Mouse (Mus musculus): ENCODE data around the gene Dhx9. TPM values are rescaled to one million over a fixed set of nuclear protein-coding genes. Genes with fewer than 3 reads are reported as not detected.
"Not testable (repeated sequence)": the region's sequence is repeated elsewhere in the genome, so short reads cannot be mapped to it uniquely, and the experiment has no call there.

Gene Dhx9
- polyA plus RNA-seq, 1 experiment, result 47.2 TPM

DNA sequence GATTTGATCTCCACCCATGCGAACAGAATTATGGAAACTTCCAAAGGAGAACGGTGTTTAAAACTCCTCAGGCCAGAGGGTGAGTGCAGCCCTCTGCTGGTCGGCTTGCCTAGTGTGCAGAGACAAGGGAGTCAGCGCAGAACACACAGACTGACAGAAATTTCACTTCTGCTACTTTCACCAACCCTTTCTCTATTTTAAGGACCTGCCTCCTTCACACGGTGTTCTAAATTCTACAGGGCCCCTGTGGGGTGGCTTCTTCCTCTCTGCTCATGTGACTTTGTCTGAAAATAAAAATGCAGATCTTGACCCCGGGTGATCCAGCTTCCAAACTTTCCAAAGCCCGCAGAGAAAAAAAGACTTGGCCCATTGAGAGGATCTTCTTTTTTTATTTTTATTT, 1.7 kb upstream of the Dhx9 start:
- TF ChIP-seq CTCF (IDR thresholded peaks at IDR 0.05; ENCODE audit: extremely low read depth, insufficient read depth, low read length) (no peak), POLR2A (IDR thresholded peaks at IDR 0.05; ENCODE audit: extremely low read depth, insufficient read depth, low read length) (no peak)
- no peak overlapping the region for H3K4me3 ChIP-seq (ENCODE audit: insufficient read depth, low read length)
- H3K27ac ChIP-seq (ENCODE audit: insufficient read depth, low read length), result no peak overlapping the region
- H3K4me1 ChIP-seq (ENCODE audit: control insufficient read depth, insufficient read depth, low read length), result 0 out of 2 replicates have a peak, but pooled peaks cover 2% of the 10 kb centered on the region

DNA sequence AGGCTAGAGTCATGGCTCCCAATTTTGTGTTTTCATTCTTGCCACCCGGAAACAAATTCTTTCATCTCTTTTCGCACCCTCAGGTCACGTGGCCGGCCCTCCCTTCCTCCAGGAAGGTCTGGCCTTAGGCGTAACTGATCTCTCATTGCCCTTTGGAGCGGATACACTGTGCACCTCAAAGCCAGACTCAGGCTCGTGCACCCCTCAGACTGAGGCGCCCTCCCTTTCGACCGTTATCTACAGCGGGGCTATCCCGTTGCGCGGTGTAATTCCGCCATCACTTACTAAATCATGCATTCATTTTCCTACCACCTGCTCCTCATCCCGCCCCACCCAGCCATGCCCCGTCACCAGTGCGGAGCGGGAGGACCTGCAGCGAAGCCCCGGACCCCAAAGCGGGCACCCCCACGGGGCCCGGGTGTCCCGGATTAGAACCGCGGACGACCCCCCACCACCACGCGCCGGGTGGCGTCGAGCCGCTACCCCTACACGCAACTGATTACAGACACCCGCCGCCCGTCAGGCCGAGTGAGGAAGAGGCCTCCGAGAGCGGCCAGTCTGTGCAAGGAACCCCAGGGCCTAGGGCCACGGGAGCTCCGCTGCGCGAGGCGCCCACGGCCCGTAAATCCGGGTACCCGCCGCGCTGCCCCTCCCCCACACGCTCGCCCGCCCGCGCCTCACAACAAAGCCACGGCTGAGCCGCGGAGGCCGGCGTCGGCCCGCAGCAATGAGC, 527 bp downstream of the Dhx9 start:
- Histone ChIP-seq H3K4me3 (ENCODE audit: insufficient read depth, low read length) (peak overlapping the region; percentile 99), H3K27ac (ENCODE audit: insufficient read depth, low read length) (0 out of 2 replicates have a peak overlapping the region, but pooled peaks have one; percentile 55)
- TF ChIP-seq CTCF (IDR thresholded peaks at IDR 0.05; ENCODE audit: extremely low read depth, insufficient read depth, low read length) (no peak), POLR2A (IDR thresholded peaks at IDR 0.05; ENCODE audit: extremely low read depth, insufficient read depth, low read length) (no peak)

DNA sequence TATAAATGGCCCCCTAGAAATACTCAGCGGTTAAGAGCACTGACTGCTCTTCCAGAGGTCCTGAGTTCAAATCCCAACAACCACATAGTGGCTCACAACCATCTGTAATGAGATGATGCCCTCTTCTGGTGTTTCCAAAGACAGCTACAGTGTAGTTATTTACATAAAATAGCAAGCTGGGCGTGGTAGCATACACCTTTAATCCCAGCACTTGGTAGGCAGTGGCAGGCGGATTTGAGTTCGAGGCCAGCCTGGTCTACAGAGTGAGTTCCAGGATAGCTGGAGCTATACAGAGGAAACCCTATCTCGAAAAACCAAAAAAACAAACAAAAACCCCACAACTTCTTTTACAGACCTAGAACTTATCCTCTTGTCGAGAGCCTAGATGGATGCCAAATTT, 1.3 kb downstream of the Dhx9 start:
- H3K4me3 ChIP-seq (ENCODE audit: insufficient read depth, low read length), result peak overlapping the region; percentile 99
- not testable (repeated sequence) for H3K4me1 ChIP-seq (ENCODE audit: control insufficient read depth, insufficient read depth, low read length); H3K27ac ChIP-seq (ENCODE audit: insufficient read depth, low read length)

More for the DNA sequence above, 527 bp downstream of the Dhx9 start:
- H3K4me1 ChIP-seq (ENCODE audit: control insufficient read depth, insufficient read depth, low read length), result 0 out of 2 replicates have a peak, but pooled peaks cover 2% of the 10 kb centered on the region

DNA sequence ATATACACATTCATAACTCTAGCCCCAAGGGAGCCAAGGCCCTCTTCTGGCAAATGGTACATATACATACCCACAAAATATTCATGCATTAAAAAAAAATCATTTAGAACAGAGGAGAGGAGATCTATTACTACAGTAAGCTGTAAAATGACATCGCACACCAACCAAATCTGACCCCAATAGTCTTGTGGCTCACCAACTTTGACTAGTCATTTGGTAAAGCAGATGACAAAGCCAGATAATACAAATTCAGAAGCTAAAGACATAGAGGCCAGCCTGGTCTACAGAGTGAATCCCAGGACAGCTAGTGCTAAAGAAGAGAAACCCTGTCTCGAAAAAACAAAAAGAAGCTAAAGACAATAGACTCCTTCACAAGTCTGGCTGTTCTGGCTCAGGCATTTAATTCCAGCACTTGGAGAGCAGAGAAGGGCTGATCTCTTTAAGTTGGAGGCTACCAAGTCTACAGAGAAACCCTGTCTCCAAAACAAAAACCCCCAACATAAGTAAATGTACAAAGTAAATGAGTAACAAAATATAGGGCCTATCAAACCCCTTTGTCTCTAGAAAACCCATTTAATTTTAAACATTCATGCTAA, 2.2 kb downstream of the Dhx9 start:
- TF ChIP-seq CTCF (IDR thresholded peaks at IDR 0.05; ENCODE audit: extremely low read depth, insufficient read depth, low read length) (no peak), POLR2A (IDR thresholded peaks at IDR 0.05; ENCODE audit: extremely low read depth, insufficient read depth, low read length) (no peak)
- Histone ChIP-seq H3K4me3 (ENCODE audit: insufficient read depth, low read length) (peak overlapping the region; percentile 19; the same call in 1 of the 2 replicates), H3K27ac (ENCODE audit: insufficient read depth, low read length) (no peak overlapping the region), H3K4me1 (ENCODE audit: control insufficient read depth, insufficient read depth, low read length) (0 out of 2 replicates have a peak, but pooled peaks cover 2% of the 10 kb centered on the region)

DNA sequence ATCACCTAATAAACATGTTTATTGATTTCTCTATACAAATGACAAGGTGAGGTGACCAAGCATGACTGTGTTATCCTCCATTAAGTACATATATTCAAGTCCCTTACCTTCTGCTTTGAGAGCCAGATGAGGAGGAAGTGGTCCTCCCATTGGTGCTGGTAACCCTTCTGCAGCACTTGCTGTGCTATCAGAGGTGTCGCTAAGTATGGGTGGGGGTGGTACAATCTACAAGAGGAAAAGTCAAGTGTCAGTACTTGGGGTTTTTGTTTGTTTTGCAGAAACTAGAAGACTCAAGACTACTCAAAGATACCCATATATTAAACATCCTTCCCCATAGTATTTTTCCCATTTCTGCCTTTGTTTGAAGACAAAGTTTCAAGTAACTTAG, 6.4 kb downstream of the Dhx9 start:
- TF ChIP-seq POLR2A (IDR thresholded peaks at IDR 0.05; ENCODE audit: extremely low read depth, insufficient read depth, low read length) (no peak), CTCF (IDR thresholded peaks at IDR 0.05; ENCODE audit: extremely low read depth, insufficient read depth, low read length) (no peak)
- no peak overlapping the region for H3K27ac ChIP-seq (ENCODE audit: insufficient read depth, low read length)
- H3K4me1 ChIP-seq (ENCODE audit: control insufficient read depth, insufficient read depth, low read length), result 0 out of 2 replicates have a peak, but pooled peaks cover 2% of the 10 kb centered on the region
- H3K4me3 ChIP-seq (ENCODE audit: insufficient read depth, low read length), result no peak overlapping the region

DNA sequence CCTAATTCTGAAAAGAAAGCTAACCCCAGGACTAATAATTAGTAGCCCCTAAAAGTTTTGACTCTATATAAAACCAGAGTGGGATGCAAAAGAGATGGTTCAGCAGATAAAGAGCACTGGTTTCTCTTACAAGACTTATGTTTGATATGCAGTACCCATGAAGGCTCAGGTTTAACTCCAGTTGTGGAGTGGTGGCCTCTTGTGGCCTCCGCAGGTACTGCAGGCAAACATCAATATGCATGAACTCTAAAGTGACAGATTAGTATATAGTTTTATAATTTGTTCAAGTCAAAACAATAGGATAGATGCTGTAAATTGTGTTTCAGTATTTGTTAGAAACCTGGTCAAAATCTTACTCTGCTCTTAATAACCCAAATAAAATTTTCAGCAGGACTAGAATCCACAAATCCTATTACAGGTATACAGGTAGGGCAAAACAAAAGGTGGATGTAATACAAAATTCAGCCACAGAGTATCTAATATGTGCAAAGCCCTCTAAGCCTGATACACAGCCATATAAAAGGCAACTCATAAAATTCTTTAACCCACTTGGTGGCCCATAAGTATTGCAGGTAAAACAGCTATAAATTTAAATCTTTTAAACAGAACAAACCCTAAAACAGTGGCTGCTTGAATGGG, 7.0 kb downstream of the Dhx9 start:
- no peak overlapping the region for H3K27ac ChIP-seq (ENCODE audit: insufficient read depth, low read length)
- TF ChIP-seq CTCF (IDR thresholded peaks at IDR 0.05; ENCODE audit: extremely low read depth, insufficient read depth, low read length) (peak; percentile 68), POLR2A (IDR thresholded peaks at IDR 0.05; ENCODE audit: extremely low read depth, insufficient read depth, low read length) (no peak)
- H3K4me1 ChIP-seq (ENCODE audit: control insufficient read depth, insufficient read depth, low read length), result 0 out of 2 replicates have a peak, but pooled peaks cover 2% of the 10 kb centered on the region
- H3K4me3 ChIP-seq (ENCODE audit: insufficient read depth, low read length), result no peak overlapping the region

DNA sequence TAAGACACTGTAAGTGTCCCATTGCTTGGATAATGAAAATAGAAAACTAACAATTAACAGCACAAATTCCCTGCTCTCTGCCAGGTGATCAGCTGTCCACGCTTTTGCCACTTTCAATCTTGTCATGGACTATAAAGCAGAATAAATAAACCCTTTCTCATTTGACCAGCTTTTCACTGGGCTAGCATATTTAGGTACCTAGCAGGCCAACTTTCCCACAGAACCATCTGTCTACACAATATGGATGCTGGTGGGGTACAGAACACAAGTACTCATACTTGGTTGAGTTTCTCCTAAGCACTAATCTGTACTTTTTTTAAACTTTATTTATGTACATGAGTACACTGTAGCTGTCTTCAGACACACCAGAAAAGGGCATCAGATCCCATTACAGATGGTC, 8.2 kb downstream of the Dhx9 start:
- no peaks in the 10 kb centered on the region for H3K4me1 ChIP-seq (ENCODE audit: control insufficient read depth, insufficient read depth, low read length)
- TF ChIP-seq POLR2A (IDR thresholded peaks at IDR 0.05; ENCODE audit: extremely low read depth, insufficient read depth, low read length), result no peak
- no peak overlapping the region for H3K27ac ChIP-seq (ENCODE audit: insufficient read depth, low read length)
- H3K4me3 ChIP-seq (ENCODE audit: insufficient read depth, low read length), result no peak overlapping the region

DNA sequence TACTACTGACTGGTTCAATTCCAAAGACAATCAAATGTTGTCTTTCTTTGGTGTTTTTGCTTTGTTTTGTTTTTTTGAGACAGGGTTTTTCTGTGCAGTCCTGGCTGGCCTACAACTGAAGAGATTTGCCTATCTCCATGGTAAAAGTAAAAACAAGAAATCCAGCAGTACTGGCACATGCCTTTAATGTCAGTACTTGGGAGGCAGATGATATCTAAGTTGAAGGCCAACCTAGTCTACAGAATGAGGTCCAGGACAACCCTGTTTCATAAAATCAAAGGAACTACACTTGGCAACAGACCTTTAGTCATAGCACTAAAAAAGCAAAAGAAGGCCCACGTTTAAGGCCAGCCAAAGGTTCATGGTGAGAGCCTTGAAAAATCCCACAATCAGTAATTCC, 25.7 kb downstream of the Dhx9 start:
- Histone ChIP-seq H3K27ac (ENCODE audit: insufficient read depth, low read length) (no peak overlapping the region), H3K4me1 (ENCODE audit: control insufficient read depth, insufficient read depth, low read length) (no peaks in the 10 kb centered on the region), H3K4me3 (ENCODE audit: insufficient read depth, low read length) (no peak overlapping the region)
- TF ChIP-seq CTCF (IDR thresholded peaks at IDR 0.05; ENCODE audit: extremely low read depth, insufficient read depth, low read length), result no peak
- no peak for TF ChIP-seq POLR2A (IDR thresholded peaks at IDR 0.05; ENCODE audit: extremely low read depth, insufficient read depth, low read length)

DNA sequence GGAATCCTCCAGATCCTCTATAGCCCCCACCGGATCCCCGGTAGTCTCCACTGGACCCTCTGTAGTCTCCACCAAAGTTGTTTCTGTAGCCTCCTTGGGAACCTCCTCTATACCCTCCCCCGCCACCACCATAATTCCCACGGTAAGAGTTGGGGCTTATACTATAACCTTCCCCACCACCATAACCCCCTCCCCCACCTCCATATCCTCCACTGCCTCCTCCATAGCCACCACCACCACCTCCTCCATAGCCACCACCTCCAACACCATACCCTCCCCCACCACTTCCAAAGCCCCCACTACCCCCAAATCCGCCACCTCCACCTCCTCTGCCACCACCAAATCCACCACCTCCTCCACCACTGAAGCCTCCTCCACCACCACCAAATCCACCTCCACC, 31.3 kb downstream of the Dhx9 start:
- TF ChIP-seq CTCF (IDR thresholded peaks at IDR 0.05; ENCODE audit: extremely low read depth, insufficient read depth, low read length), result no peak
- TF ChIP-seq POLR2A (IDR thresholded peaks at IDR 0.05; ENCODE audit: extremely low read depth, insufficient read depth, low read length), result no peak
- Histone ChIP-seq H3K4me3 (ENCODE audit: insufficient read depth, low read length) (no peak overlapping the region), H3K27ac (ENCODE audit: insufficient read depth, low read length) (no peak overlapping the region), H3K4me1 (ENCODE audit: control insufficient read depth, insufficient read depth, low read length) (no peaks in the 10 kb centered on the region)

DNA sequence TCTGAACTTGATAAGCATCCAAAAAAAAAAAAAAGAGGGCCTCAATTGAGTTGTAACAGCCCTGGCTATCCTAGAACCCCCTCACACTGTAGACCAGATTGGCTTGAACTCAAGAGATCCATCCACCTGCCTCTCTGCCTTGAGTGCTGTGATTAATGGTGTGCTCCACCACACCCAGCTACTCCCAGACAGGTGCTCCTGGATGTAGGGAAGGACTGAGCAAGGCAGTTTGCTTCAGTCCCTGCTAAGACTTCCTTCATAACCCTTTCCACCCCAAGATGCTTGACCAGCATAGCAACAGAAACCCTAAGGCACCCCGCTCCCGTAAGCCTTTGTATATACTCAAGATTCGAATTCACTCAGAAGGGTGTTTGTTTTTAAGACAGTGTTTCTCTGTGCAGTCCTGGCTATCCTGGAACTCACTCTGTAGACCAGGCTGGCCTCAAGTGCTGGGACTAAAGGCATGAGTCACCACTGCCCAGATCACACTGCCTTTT, 34.3 kb downstream of the Dhx9 start:
- TF ChIP-seq CTCF (IDR thresholded peaks at IDR 0.05; ENCODE audit: extremely low read depth, insufficient read depth, low read length), result no peak
- no peak for TF ChIP-seq POLR2A (IDR thresholded peaks at IDR 0.05; ENCODE audit: extremely low read depth, insufficient read depth, low read length)
- no peak overlapping the region for H3K27ac ChIP-seq (ENCODE audit: insufficient read depth, low read length)
- H3K4me1 ChIP-seq (ENCODE audit: control insufficient read depth, insufficient read depth, low read length), result no peaks in the 10 kb centered on the region
- H3K4me3 ChIP-seq (ENCODE audit: insufficient read depth, low read length), result no peak overlapping the region

Data from cortical plate, adult 2 months (tissue).